Mouse (Mus musculus) adrenal gland, adult (tissue): ENCODE results near the gene Egln1.

ENCODE experiments used
- DNase-seq, 2 experiments: peaks; one replicate each; pipeline ENCODE4 v3.0.0; 2022 to 2023; ENCODE audit warnings: low spot score in 1 of 2; ENCODE audit not compliant: inconsistent age in 2 of 2

Gene Egln1

DNA sequence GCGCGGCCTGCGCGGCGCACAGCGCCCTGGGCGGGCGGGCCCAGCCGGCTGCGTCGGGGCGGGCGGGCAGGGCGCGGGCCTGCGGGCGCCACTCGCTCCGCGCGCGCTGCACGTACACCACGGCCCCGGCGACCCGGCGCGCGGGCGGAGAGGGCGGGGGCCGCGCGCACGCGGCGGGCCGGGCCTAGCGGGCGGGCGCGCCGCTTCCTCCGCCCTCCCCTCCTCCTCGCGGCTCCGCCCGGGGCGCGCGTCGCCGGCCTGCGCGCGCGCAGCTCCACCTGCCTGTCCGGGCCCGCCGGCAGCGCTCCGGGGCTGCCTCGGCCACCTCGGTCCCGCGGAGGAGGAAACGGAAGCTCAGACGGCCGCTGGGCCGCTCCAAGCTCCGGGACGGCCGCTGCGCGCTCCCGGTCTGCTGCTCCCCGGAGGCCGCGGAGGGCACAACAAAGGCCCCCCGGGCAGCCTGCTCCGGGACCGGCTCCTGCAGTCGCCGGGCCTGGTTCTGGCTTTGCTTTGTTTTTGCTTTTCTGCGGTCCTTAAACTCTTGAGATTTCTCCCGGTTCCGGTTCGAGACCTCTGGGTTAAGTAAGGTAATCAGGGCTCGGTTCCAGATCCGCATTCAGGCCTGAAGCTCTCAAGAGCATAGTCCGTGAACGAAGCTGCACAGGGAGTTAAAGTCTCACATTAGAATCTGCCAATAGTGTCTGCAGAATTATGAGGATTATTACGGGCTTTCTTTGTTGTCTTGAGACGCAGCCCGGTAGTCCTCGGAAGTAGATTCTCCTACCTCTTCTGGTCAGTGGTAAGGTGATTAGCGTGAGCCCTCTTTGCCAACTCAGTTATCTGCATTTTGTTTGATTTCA, at the start of gene Egln1:
Gene Egln1, minus strand, starts transcription at position 116 of the 860 bp plus-strand sequence.
- peak; percentile 90 to 95 for DNase-seq

DNA sequence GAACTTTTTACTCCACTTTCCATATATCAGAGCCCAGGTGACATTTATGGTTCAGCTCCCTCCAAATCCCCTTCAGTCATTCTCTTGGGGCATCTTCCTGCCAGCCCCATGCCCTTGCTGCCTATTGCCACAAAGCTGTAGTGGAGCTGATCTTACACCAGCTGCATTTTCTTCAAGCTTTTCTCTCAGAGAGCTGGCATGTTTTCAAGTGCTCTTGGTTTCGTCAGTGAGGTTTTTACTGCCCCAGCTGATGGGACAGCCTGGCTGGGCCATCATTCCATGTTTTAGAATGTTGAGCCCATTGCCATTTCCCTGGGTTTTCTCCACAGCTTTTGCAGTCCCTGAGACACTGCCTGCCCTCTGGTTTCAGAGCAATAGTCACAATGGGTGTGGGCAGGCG, 46.7 kb upstream of the Egln1 start:
- no peak for DNase-seq

DNA sequence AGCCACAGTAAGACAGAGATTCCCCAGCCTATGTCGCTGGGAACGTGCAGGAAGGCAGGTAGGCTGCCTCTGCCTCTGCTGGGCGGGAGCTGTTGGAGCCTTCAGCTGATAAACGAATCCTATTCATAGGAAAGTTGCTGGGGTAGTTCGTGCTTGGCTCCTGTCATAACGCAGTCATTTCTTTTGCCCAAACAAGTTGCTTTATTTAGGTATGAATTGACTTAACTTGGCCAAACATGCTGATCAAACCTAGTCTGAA, 42.5 kb upstream of the Egln1 start:
- no peak for DNase-seq

DNA sequence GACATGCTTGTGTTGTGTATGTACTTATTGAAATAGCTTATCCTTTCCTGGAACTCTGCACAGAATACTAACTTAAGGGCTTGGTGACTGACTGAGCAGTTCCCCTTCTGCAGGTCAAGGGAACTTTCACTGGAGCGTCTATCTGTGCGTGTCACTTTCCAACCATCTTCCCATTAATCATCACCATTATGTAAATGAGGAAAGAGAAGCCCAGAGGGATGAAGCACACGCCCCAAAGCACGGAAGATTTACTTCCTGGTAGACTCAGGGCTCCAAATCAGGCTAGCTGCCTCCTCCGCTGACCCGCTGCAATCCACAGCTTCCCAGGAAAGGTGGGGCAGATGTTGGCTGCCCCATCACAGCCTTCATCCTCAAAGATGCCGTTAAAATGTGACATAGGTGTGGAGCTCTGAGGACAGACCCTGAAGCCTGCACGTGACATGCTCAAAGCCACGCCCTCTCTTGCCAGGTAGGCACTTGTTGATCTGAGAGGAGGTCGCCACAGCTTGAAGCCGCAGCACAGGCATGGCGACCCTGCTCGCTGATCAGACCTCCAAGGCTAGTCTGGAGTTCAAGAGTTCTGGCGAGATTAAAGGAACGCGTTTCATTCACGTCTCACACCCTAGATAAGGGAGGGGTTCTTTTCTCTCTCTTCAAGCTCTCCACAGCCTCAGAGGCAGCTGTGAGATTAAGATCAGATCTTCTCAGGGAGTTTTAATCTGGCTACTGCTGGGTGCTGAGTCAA, 42.0 kb upstream of the Egln1 start:
- no peak for DNase-seq

DNA sequence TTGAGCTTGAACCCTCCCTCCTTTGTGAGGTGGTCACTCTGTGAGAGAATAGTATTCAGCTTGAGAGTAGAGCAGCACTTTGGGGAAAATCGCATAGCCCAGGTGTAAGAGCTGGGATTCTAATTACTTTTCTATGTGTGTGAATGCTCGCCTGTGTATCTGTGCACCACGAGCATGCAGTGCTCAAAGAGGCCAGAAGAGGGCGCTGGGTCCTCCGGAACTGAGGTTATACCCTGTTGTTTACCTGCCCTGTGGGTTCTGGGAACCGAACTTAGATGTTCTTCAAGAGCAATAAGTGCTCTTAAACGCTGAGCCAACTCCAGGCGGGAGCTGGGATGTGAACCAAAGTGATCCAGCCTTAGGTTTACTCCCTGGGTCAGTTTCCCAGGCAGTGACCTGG, 31.7 kb upstream of the Egln1 start:
- no peak for DNase-seq

DNA sequence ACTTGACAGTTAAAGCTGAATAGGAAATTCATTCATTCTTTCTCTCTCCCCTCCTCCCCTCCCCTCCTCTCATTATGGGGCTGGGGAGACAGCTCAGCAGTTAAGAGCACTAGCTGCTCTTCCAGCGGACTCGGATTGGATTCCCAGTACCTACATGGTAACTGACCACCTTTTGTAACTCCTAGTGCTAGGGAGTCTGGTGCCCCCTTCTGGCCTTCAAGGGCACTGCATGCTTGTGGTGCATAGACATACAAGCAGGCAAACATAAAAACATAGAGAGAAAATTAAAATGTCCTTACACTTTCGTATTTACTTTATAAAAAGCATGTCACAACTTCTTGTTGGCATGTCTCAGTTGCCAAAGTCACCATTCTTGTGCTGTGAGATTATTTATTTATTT, 30.9 kb upstream of the Egln1 start:
- DNase-seq = no peak

DNA sequence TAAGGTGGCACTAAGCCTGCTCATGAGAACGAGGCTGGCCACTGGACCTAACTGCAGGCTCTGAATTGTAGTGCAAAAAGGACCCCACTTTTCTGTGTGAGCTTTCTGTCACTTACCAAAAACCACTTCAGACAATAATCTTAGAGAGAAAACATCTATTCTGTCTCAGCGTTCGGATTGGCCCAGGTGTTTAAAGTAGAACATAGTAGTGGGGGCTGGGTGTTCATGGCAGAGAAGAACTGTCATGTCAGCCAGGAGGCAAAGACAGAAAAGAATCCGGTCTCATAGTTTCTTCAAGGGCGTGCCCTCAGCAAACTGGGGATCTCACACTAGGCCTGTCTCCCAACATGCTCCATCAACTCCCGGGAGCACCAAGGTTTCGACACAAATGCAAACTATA, 28.9 kb upstream of the Egln1 start:
- DNase-seq = no peak

DNA sequence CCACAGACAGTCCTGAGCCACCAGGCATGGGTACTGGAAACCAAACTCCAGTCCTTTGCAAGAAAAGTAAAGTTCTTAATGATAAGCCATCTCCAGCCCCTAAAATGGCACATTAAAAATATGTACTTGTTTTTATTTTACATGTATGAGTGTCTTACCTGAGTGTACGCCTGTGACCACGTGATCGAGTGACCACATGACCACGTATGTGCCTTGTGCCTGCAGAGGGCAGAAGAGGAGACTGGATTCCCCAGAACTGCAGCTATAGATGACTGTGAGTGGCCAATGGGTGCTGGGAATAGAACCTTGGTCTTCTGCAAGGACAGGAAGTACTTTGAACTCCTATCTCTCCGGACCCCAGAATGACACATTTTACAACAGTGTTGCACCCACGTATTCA, 27.1 kb upstream of the Egln1 start:
- no peak for DNase-seq

DNA sequence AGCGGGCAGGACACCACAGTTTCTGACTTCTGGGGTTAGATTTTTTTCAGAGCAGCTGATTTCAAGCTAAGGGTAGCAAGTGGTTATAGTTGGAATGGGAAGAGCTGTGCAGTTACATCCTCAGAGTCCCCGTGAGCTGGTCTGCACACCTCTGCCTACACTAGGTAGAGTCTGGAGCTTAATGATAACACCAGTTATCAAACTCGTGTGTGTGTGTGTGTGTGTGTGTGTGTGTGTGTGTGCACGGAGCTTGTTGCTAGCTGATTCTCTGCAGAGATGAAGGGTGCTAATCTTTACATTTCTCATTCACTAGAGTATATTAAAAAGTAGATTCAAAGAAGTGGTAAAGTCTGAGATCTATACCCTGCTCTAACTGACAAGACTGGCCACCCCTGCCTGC, 25.1 kb upstream of the Egln1 start:
- DNase-seq = no peak

DNA sequence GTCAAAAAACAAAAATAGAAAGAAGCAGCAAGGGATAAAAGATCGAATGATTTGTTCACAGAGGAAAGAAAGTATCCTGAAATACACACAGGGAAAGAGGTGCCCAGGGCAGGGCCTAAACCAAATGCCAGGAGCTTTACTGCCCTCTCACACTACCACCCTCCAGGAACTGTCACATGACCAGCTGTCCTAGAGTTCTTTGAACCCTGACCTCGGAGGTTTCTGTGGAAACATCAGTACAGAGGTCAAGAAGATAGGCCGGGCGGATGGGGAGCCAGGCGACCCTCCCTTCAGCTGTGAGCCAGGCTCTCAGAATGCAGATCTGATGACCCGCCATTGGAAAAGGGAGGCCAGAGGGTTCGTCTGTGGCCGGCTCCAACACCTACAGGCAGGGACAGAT, 24.1 kb upstream of the Egln1 start:
- no peak for DNase-seq

DNA sequence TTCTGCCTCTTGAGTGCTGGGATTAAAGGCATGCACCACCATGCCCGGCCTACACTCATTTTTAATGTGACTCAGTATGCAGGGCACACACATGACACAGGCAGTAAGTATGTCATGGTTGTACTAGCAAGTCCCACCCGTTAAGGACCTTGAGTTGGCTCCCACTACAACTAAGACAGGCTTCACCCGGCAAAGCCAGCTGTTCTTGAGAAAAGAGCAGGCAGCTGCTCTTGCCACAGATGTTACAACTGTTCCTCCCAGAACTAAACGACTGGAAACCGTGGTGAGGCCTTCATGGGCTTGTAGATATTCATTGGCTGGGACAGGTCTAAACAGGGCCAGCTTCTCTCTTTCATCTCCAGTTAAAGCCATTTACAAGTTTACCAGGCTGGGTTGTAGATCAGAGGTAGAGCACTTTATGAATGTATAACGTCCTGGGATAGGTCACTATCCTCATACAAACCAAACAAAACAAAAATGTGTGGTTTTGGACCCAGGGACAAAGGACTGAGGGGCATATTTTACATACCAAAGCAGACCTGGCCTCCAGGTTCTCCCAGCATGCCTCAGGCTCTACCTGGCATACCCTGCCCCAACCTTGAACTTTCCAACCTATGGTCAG, 21.3 kb upstream of the Egln1 start:
- no peak for DNase-seq

DNA sequence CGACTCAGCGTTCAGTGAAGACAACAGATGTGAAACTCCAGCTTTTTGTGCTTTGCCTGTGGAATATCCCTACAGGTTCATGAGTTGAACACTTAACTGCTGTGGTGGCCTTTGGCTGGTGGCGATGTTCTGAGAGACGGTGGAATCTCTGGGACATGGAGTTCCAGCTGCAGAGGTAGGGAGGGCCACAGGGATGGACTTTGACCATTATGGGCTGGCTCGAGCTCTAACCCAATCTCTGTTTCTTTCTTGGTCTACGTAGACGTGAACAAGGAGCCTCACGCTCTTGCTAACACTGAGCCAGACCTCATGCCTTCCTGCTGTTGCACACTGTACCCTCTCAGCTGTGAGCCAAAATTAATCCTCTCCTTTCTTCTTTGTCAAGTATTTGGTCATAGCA, 15.8 kb upstream of the Egln1 start:
- DNase-seq = no peak

DNA sequence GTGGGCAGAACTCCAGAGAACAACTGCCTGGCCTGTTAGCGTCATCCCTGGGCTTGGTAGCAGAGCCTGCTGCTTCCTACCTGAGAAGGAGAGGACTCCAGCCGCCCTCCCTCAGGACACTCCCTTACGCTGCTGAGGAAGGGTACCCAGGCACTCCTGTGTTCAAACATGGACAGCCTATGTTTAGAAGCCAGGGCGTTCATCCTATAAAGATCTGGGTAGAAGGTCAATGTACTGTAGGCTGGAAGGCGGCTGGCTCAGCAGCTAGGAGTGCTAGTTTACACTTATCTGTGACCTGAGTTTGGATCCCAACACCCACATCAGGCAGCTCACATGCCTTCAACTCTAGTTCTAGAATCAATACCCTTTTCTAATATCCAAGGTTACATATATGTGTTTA, 14.1 kb upstream of the Egln1 start:
- no peak for DNase-seq

DNA sequence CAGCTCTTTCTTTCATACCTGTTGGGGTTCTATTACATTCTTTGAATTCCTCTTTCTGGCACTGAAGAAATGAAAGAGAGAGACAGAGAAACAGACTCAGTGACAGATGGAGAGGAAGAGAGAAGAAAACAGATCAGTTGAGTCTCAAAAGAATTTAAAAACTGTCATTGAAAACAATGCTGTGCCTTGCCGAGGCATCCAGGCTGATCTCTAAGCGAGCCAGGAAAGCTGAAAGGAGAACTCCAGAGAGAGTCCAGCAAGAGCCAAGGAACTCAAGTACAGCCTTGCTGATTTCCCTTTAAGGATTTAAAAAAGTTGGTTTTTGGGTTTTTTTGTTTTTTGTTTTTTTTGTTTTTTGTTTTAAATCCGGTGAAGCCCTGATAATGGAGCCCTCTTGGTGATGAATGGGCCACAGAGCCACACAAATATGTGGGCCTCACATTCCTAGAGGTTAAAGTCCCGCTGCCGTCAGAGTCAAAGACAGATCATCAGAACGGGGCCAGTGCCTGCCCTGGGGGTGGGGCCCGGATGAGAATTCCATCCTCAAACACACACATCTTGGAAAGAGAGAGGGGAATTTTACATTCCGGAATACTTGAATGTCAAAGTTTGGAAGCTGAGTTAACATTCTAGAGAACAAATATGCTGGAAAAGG, 11.2 kb upstream of the Egln1 start:
- DNase-seq = no peak

DNA sequence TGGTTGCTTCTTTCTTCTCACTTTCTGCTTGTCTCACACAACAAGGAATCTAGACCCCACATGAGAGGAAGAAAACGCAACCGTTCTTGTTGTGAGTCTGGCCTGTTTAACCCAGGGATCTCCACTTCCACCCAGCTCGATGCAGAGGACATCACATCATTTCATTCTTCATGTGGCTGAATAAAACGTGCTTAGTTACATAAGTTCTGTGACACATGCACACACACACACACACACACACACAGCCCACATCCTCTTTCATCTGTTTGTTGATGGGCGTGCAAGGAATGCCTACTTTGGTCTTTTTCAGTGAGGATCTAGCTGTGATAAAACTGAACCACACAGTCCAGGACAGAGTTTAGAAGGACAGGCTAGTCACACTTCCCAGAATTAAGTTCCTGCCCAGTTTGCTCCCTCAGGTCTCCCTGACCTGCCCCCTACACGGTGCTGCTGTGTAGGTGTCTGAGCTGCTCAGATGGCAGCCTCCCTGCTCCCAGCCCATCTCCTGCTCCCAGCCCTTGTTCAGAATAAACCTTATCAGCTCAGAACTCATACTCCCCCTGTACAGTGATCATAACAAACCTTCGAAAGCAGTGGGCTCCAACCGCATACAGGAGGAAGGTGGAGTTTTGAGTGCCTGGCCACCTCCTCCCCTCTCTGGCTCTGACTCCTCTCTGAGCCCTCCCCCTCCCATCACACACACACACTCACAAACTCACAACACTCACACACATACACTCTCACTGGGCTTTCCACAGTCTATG, 10.5 kb upstream of the Egln1 start:
- DNase-seq = no peak

DNA sequence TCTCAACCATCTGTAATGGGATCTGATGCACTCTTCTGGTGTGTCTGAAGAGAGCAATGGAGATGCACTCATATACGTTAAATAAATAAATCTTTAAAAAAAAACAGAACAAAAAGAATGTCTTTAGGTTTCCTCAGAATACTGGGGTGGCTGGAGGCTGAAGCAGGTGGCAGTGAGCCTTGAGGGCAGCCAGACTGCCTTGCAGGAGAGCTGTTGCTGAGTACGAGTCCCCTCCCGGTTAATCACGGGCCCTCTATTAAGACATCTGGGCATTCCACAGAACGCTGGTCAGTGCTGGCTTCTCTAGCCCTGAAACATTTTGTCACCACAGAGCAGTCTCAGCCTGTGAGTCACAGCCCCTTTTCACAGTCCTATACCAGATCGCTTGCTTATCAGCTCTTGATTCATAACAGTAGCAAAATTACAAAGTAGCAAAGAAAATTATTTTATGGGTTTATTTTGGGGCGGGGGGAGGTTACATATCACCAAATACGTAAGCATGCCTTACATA, 5.5 kb upstream of the Egln1 start:
- peak in 1 of 2 experiments; percentile 55 for DNase-seq

DNA sequence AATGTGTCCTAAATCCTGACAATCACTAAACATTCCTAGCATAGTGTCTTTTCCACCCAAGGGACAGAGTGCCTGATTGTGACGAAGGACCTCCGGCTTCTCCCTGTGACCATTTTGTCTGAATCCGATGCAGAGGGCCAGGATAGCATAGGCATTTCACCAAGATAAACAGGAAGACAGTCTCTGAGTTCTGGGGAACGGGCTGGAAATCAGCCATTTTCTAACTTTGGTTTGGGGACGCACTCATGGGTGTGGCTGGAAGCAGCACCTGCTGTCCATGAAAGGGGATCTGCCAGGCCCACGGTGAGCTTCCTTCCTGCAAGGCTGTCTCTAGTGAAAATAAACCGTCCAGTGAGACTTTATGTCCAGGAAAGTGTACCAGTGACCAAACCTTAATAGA, 4.1 kb upstream of the Egln1 start:
- no peak for DNase-seq

DNA sequence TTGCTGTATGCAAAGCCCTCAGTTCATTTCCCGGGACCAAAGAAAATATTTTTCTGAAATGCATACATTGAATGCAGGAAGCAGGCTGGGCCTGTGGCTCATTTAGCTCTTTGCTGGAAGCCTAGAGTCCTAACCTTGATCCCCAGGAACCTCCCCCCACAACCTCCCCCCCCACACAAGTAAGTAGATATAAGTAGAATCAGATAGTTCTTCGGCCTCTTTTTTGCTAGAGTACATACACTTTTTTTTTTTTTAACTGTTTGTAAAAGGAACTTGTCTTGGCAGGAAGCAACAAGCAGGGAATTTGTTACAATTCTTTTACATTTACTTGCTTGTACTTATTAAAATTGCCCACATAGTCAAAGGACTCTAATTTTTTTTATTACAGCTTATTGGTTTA, 1.7 kb upstream of the Egln1 start:
- no peak for DNase-seq

DNA sequence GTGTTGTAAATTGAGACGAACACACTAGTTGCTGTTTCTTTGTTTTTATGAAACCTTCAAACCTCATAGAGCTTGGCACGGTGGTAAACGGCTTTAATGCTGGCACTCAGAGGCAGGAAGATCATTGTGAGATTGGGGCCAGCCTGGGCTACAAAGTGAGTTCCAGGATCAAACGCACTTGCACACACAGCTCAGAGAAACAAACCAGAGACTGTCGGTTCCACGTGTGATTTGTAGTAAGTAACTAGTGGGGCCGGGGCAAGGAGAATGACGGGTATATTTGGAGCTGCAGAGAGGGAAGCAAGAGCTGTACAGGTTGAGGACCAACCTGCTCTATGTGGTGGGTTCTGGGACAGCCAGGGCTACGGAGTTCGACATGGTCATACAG, 939 bp upstream of the Egln1 start:
- no peak for DNase-seq

DNA sequence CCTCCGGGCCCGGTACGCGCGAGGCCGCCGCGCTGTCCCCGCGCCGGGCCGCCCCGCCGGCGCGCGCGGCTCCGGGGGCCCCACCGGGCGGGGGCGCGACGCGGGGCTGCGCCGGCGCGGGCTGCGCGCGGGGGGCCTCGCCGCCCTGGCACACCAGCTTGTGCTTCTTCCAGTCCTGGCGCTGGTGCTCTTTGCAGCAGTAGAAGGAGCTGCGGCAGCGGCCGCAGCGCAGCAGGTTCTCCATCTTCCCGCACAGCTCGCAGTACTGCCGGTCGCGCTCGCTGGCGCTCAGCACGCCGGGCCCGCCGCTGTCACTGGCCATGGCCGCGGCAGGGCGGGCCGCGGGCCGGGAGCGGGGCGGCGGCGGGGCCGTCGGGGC, 402 bp downstream of the Egln1 start:
- peak in 1 of 2 experiments; percentile 46 for DNase-seq
